Mouse (Mus musculus): ENCODE measurements around the gene Nup62. TPM values are rescaled to one million over a fixed set of nuclear protein-coding genes. Genes with fewer than 3 reads are reported as not detected.

The Nup62 gene
- total and polyA plus RNA-seq, 3 experiments: 94.9 to 157 (median 96.5) TPM

- peaks cover 80% of the 10 kb centered on the region for H3K4me1 ChIP-seq (ENCODE audit: insufficient read depth, low read depth, low read length)
Measured at GRCm38 (mm10) chr7:44852259-44853027, 36.6 kb downstream of the Nup62 start.

GRCm38 (mm10) chr7:44853065-44853464, 37.2 kb downstream of the Nup62 start:
- Histone ChIP-seq H3K27me3 (ENCODE audit: insufficient read depth, low read length) (no peaks in the 10 kb centered on the region), H3K36me3 (replicated peaks) (peaks cover 57% of the 10 kb centered on the region), H3K9me3 (replicated peaks) (peaks cover 11% of the 10 kb centered on the region), H3K4me3 (ENCODE audit: low read depth, low read length) (no peak overlapping the region), H3K4me1 (ENCODE audit: insufficient read depth, low read depth, low read length) (peaks cover 79% of the 10 kb centered on the region)
- no peak for ATAC-seq (ENCODE audit: extremely low read depth, insufficient number of reproducible peaks, low FRiP score, poor library complexity, severe bottlenecking)
- no peak for DNase-seq (ENCODE audit: low spot score)
- TF ChIP-seq GATA1 (IDR thresholded peaks at IDR 0.05; ENCODE audit: borderline replicate concordance, low read length) (no peak), TAL1 (conservative IDR thresholded peaks at IDR 0.05; ENCODE audit: low read depth, low read length) (no peak), GATA2 (IDR thresholded peaks at IDR 0.05; ENCODE audit: borderline replicate concordance, low read depth, low read length) (no peak), POLR2AphosphoS5 (IDR thresholded peaks at IDR 0.05; ENCODE audit: insufficient replicate concordance, low read depth, low read length) (no peak), CTCF (IDR thresholded peaks at IDR 0.05; ENCODE audit: low read depth, low read length) (no peak)

More at GRCm38 (mm10) chr7:44852259-44853027, 36.6 kb downstream of the Nup62 start:
- Histone ChIP-seq H3K27me3 (ENCODE audit: insufficient read depth, low read length) (no peaks in the 10 kb centered on the region), H3K4me3 (ENCODE audit: low read depth, low read length) (peak overlapping the region; percentile 20; the same call in 1 of the 2 replicates), H3K36me3 (replicated peaks) (peaks cover 63% of the 10 kb centered on the region), H3K9me3 (replicated peaks) (peaks cover 11% of the 10 kb centered on the region)
- ATAC-seq (ENCODE audit: extremely low read depth, insufficient number of reproducible peaks, low FRiP score, poor library complexity, severe bottlenecking) (no peak), DNase-seq (ENCODE audit: low spot score) (no peak)
- TF ChIP-seq GATA2 (IDR thresholded peaks at IDR 0.05; ENCODE audit: borderline replicate concordance, low read depth, low read length) (no peak), CTCF (IDR thresholded peaks at IDR 0.05; ENCODE audit: low read depth, low read length) (no peak), TAL1 (conservative IDR thresholded peaks at IDR 0.05; ENCODE audit: low read depth, low read length) (no peak), GATA1 (IDR thresholded peaks at IDR 0.05; ENCODE audit: borderline replicate concordance, low read length) (no peak), POLR2AphosphoS5 (IDR thresholded peaks at IDR 0.05; ENCODE audit: insufficient replicate concordance, low read depth, low read length) (no peak)

GRCm38 (mm10) chr7:44853596-44854355, 37.9 kb downstream of the Nup62 start:
- Histone ChIP-seq H3K4me1 (ENCODE audit: insufficient read depth, low read depth, low read length) (peaks cover 82% of the 10 kb centered on the region), H3K27me3 (ENCODE audit: insufficient read depth, low read length) (no peaks in the 10 kb centered on the region), H3K36me3 (replicated peaks) (peaks cover 63% of the 10 kb centered on the region), H3K9me3 (replicated peaks) (peaks cover 11% of the 10 kb centered on the region), H3K4me3 (ENCODE audit: low read depth, low read length) (peak overlapping the region; percentile 62; the same call in 1 of the 2 replicates)
- no peak for ATAC-seq (ENCODE audit: extremely low read depth, insufficient number of reproducible peaks, low FRiP score, poor library complexity, severe bottlenecking)
- no peak for TF ChIP-seq CTCF (IDR thresholded peaks at IDR 0.05; ENCODE audit: low read depth, low read length)
- TF ChIP-seq GATA1 (IDR thresholded peaks at IDR 0.05; ENCODE audit: borderline replicate concordance, low read length): no peak
- no peak for TF ChIP-seq GATA2 (IDR thresholded peaks at IDR 0.05; ENCODE audit: borderline replicate concordance, low read depth, low read length)
- TF ChIP-seq POLR2AphosphoS5 (IDR thresholded peaks at IDR 0.05; ENCODE audit: insufficient replicate concordance, low read depth, low read length): no peak
- no peak for TF ChIP-seq TAL1 (conservative IDR thresholded peaks at IDR 0.05; ENCODE audit: low read depth, low read length)
- no peak for DNase-seq (ENCODE audit: low spot score)

GRCm38 (mm10) chr7:44854356-44855031, 38.6 kb downstream of the Nup62 start:
- Histone ChIP-seq H3K4me1 (ENCODE audit: insufficient read depth, low read depth, low read length) (peaks cover 86% of the 10 kb centered on the region), H3K9me3 (replicated peaks) (peaks cover 11% of the 10 kb centered on the region), H3K27me3 (ENCODE audit: insufficient read depth, low read length) (no peaks in the 10 kb centered on the region), H3K36me3 (replicated peaks) (peaks cover 69% of the 10 kb centered on the region), H3K4me3 (ENCODE audit: low read depth, low read length) (peak overlapping the region; percentile 62; the same call in 1 of the 2 replicates)
- no peak for TF ChIP-seq CTCF (IDR thresholded peaks at IDR 0.05; ENCODE audit: low read depth, low read length)
- no peak for TF ChIP-seq POLR2AphosphoS5 (IDR thresholded peaks at IDR 0.05; ENCODE audit: insufficient replicate concordance, low read depth, low read length)
- no peak for TF ChIP-seq GATA2 (IDR thresholded peaks at IDR 0.05; ENCODE audit: borderline replicate concordance, low read depth, low read length)
- TF ChIP-seq TAL1 (conservative IDR thresholded peaks at IDR 0.05; ENCODE audit: low read depth, low read length): no peak
- no peak for TF ChIP-seq GATA1 (IDR thresholded peaks at IDR 0.05; ENCODE audit: borderline replicate concordance, low read length)
- no peak for ATAC-seq (ENCODE audit: extremely low read depth, insufficient number of reproducible peaks, low FRiP score, poor library complexity, severe bottlenecking)
- DNase-seq (ENCODE audit: low spot score): no peak

GRCm38 (mm10) chr7:44855036-44855435, 39.1 kb downstream of the Nup62 start:
- ATAC-seq (ENCODE audit: extremely low read depth, insufficient number of reproducible peaks, low FRiP score, poor library complexity, severe bottlenecking) (no peak), DNase-seq (ENCODE audit: low spot score) (no peak)
- TF ChIP-seq GATA2 (IDR thresholded peaks at IDR 0.05; ENCODE audit: borderline replicate concordance, low read depth, low read length) (no peak), GATA1 (IDR thresholded peaks at IDR 0.05; ENCODE audit: borderline replicate concordance, low read length) (no peak), CTCF (IDR thresholded peaks at IDR 0.05; ENCODE audit: low read depth, low read length) (no peak), POLR2AphosphoS5 (IDR thresholded peaks at IDR 0.05; ENCODE audit: insufficient replicate concordance, low read depth, low read length) (no peak), TAL1 (conservative IDR thresholded peaks at IDR 0.05; ENCODE audit: low read depth, low read length) (no peak)
- H3K4me3 ChIP-seq (ENCODE audit: low read depth, low read length): peak overlapping the region; percentile 62; the same call in 1 of the 2 replicates
- peaks cover 74% of the 10 kb centered on the region for H3K36me3 ChIP-seq (replicated peaks)
- peaks cover 11% of the 10 kb centered on the region for H3K9me3 ChIP-seq (replicated peaks)
- H3K4me1 ChIP-seq (ENCODE audit: insufficient read depth, low read depth, low read length): peaks cover 89% of the 10 kb centered on the region
- H3K27me3 ChIP-seq (ENCODE audit: insufficient read depth, low read length): no peaks in the 10 kb centered on the region
